Mouse (Mus musculus): ENCODE measurements around the gene Mrpl54. TPM values are rescaled to one million over a fixed set of nuclear protein-coding genes. Genes with fewer than 3 reads are reported as not detected.

Mrpl54 gene
- total and polyA plus RNA-seq, 3 experiments: 85.7 to 101 (median 93.2) TPM

DNA sequence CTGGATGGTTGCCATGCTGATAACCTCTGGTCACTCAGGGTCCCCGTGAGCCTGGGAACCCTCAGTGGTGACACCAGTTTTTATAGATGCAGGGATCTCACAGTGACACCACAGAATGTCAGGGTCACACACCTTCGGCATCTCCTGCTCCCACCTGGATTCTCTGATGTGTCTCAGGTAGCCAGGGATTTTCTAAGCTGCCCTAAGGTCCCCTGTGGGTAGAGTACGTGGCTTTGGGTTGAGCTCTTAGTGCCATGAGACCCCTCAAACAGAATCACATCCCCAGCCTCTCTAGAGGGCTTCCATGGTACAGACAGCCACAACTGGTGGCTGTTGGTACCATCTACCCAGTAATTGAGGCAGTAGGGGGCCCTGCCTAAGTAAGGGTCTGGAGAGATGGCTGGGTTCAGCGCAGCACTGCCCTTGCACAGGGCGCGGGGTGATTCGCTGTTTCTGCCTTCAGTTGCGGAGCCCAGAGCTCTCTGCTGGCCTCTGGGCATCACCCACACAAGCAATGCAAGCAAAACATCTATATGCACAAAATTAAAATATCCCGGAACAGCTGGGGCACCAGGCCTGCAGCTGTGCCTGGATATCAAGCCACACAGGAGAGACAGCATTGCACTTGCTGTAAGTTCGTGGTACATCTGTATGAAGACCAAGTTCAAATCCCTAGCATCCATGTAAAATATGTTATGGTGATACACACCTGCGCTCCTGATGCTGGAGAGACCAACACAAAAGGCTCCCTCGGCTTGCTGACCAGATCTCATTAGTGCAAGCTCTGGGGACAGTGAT lies 30.1 kb downstream of the Mrpl54 start:
- Histone ChIP-seq H3K27me3 (ENCODE audit: control insufficient read depth, insufficient read depth, low read length) (peaks cover 5% of the 10 kb centered on the region; the same call in 1 of the 2 replicates), H3K4me1 (ENCODE audit: control insufficient read depth, insufficient read depth, low read length) (peaks cover 2% of the 10 kb centered on the region), H3K27ac (no peak overlapping the region), H3K36me3 (ENCODE audit: control insufficient read depth, insufficient read depth, low read length) (no peaks in the 10 kb centered on the region), H3K79me2 (replicated peaks; ENCODE audit: control insufficient read depth, insufficient read depth, low read length) (no peaks in the 10 kb centered on the region), H3K9ac (ENCODE audit: low read depth, low read length) (no peak overlapping the region), H3K4me3 (no peak overlapping the region)
- 86% methylated on average over 12 of the region's 12 CpGs for WGBS
- no peak for DNase-seq
- TF ChIP-seq CTCF (IDR thresholded peaks at IDR 0.05): no peak
- no peak for TF ChIP-seq EP300 (IDR thresholded peaks at IDR 0.05; ENCODE audit: insufficient read depth, low read depth, low read length)
- no peak for TF ChIP-seq POLR2A (IDR thresholded peaks at IDR 0.05; ENCODE audit: insufficient read depth, low read depth, low read length)
- intact Hi-C loops (cut with DNase I): no loop called here

GRCm38 (mm10) chr10:81234206-81234605 lies 32.5 kb downstream of the Mrpl54 start:
- no peaks in the 10 kb centered on the region for H3K36me3 ChIP-seq (ENCODE audit: control insufficient read depth, insufficient read depth, low read length)
- peaks cover 2% of the 10 kb centered on the region for H3K4me1 ChIP-seq (ENCODE audit: control insufficient read depth, insufficient read depth, low read length)
- 67% methylated on average over 6 of the region's 6 CpGs for WGBS
- intact Hi-C loops (cut with DNase I): no loop called here
- H3K79me2 ChIP-seq (replicated peaks; ENCODE audit: control insufficient read depth, insufficient read depth, low read length): no peaks in the 10 kb centered on the region
- no peak overlapping the region for H3K27ac ChIP-seq
- no peak overlapping the region for H3K4me3 ChIP-seq
- TF ChIP-seq CTCF (IDR thresholded peaks at IDR 0.05) (no peak), POLR2A (IDR thresholded peaks at IDR 0.05; ENCODE audit: insufficient read depth, low read depth, low read length) (no peak), EP300 (IDR thresholded peaks at IDR 0.05; ENCODE audit: insufficient read depth, low read depth, low read length) (no peak)
- peaks cover 4% of the 10 kb centered on the region; the same call in 1 of the 2 replicates for H3K27me3 ChIP-seq (ENCODE audit: control insufficient read depth, insufficient read depth, low read length)
- H3K9ac ChIP-seq (ENCODE audit: low read depth, low read length): no peak overlapping the region
- no peak for DNase-seq

DNA sequence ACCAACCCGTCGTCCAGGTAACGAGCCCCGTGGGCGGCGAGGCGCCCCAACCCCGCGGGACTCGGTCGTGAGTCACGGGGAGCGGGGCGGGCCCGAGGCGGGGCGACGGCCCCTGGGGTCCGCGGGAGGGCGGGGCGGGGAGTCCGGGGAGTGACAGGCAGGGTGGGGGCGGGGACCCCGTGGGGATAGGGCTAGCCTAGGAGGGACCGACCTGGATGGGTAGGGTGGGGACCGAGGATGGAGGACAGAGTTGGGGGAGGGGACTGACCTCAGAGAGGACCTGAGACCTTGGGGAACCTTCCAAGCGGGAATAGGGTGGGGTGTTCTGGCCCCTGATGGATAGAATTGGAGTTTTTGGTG lies 33.5 kb downstream of the Mrpl54 start:
- TF ChIP-seq EP300 (IDR thresholded peaks at IDR 0.05; ENCODE audit: insufficient read depth, low read depth, low read length) (no peak), CTCF (IDR thresholded peaks at IDR 0.05) (no peak), POLR2A (IDR thresholded peaks at IDR 0.05; ENCODE audit: insufficient read depth, low read depth, low read length) (no peak)
- intact Hi-C loops (cut with DNase I): no loop called here
- Histone ChIP-seq H3K79me2 (replicated peaks; ENCODE audit: control insufficient read depth, insufficient read depth, low read length) (no peaks in the 10 kb centered on the region), H3K4me1 (ENCODE audit: control insufficient read depth, insufficient read depth, low read length) (peaks cover 2% of the 10 kb centered on the region), H3K9ac (ENCODE audit: low read depth, low read length) (peak overlapping the region; percentile 76), H3K27ac (no peak overlapping the region; the same call in 1 of the 2 replicates), H3K4me3 (peak overlapping the region; percentile 67), H3K27me3 (ENCODE audit: control insufficient read depth, insufficient read depth, low read length) (peaks cover 4% of the 10 kb centered on the region; the same call in 1 of the 2 replicates), H3K36me3 (ENCODE audit: control insufficient read depth, insufficient read depth, low read length) (no peaks in the 10 kb centered on the region)
- 3% methylated on average over 28 of the region's 28 CpGs for WGBS
- DNase-seq: no peak

DNA sequence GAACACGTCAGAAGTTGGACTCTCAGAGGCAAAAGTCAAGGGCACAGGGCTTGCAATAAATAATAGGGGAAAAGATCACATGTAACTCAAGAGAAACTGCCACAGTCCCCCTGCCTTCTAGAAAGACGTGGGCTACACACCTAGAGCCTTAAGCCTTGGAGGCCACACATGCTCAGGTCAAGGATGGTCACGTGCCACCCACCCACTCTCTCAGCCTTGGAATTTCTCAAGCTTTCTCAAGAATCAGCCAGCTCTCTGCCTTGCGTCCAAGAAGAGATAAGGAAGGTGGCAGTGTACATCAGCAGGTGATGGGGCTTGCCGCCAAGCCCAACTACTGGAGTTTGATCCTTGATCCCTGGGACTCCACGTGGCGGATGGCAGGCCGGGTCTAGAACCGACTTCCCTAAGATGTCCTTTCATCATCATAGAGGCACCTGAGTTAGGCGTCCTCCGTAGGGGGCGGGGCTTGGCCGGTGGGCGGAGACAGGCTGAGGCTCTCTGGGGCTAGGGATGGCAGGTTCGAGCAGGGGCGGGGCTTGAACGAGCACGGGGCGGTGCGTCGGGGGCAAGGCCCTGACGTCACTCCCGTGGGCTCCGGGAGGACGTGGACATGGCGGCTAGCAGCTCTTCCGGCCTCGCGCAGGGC lies 34.0 kb downstream of the Mrpl54 start, which contains the start of gene Zfr2:
Zfr2 (plus strand) TSS at position 576 of the 646 bp plus-strand sequence.
- Histone ChIP-seq H3K36me3 (ENCODE audit: control insufficient read depth, insufficient read depth, low read length) (no peaks in the 10 kb centered on the region), H3K27ac (no peak within 1 kb of the TSS; the same call in 1 of the 2 replicates), H3K9ac (ENCODE audit: low read depth, low read length) (peak within 1 kb of the TSS; percentile 76), H3K4me1 (ENCODE audit: control insufficient read depth, insufficient read depth, low read length) (peaks cover 2% of the 10 kb centered on the region), H3K27me3 (ENCODE audit: control insufficient read depth, insufficient read depth, low read length) (peaks cover 4% of the 10 kb centered on the region; the same call in 1 of the 2 replicates), H3K4me3 (peak within 1 kb of the TSS; percentile 67), H3K79me2 (replicated peaks; ENCODE audit: control insufficient read depth, insufficient read depth, low read length) (no peaks in the 10 kb centered on the region)
- intact Hi-C loops (cut with DNase I): no loop called here
- DNase-seq: peak; percentile 84 to 87
- TF ChIP-seq CTCF (IDR thresholded peaks at IDR 0.05) (no peak), POLR2A (IDR thresholded peaks at IDR 0.05; ENCODE audit: insufficient read depth, low read depth, low read length) (peak; percentile 57; the same call in 1 of the 2 replicates)
- 10% methylated on average over 29 of the region's 29 CpGs for WGBS

DNA sequence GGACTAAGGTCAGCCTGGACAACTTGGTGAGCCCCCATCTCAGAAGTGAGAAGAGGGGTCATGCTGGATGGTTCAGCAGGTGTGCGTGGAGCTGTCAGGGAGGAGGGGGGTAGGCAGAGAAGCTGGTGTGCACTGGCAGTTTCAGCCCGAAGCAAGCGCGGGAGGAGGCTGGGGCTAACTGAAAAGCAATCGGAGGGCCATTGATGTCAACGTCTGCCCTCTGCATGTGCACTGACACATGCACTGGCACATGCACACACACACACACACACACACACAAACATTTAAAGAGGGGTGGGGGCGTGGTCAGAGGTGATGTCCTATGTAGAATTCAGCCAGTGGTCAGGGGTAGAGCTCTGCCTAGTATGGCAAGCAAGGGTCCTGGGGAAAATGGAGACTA lies 35.3 kb downstream of the Mrpl54 start:
- intact Hi-C loops (cut with DNase I): no loop called here
- no peak overlapping the region for H3K27ac ChIP-seq
- H3K4me1 ChIP-seq (ENCODE audit: control insufficient read depth, insufficient read depth, low read length): peaks cover 2% of the 10 kb centered on the region
- H3K79me2 ChIP-seq (replicated peaks; ENCODE audit: control insufficient read depth, insufficient read depth, low read length): no peaks in the 10 kb centered on the region
- 60% methylated on average over 7 of the region's 7 CpGs for WGBS
- no peak overlapping the region for H3K4me3 ChIP-seq
- H3K36me3 ChIP-seq (ENCODE audit: control insufficient read depth, insufficient read depth, low read length): no peaks in the 10 kb centered on the region
- H3K27me3 ChIP-seq (ENCODE audit: control insufficient read depth, insufficient read depth, low read length): peaks cover 4% of the 10 kb centered on the region; the same call in 1 of the 2 replicates
- DNase-seq: no peak
- no peak overlapping the region for H3K9ac ChIP-seq (ENCODE audit: low read depth, low read length)
- TF ChIP-seq POLR2A (IDR thresholded peaks at IDR 0.05; ENCODE audit: insufficient read depth, low read depth, low read length) (no peak), EP300 (IDR thresholded peaks at IDR 0.05; ENCODE audit: insufficient read depth, low read depth, low read length) (no peak), CTCF (IDR thresholded peaks at IDR 0.05) (no peak)

All from heart, adult 2 months (tissue).